Mouse (Mus musculus) heart, postnatal 0 days (tissue): ENCODE results near the gene Ptprm. TPM values are rescaled to one million over a fixed set of nuclear protein-coding genes. Genes with fewer than 3 reads are reported as not detected.
A peak's percentile ranks its signal among the peaks of the same experiment; 100 is the strongest.

Source experiments
- ATAC-seq: fragments of 200-750 bp; cut with Nextera tagmentation; 2 replicates; pipeline ENCODE4 v1.8.0; 2017; ENCODE audit warnings: low read depth, moderate number of reproducible peaks, moderate library complexity; ENCODE audit not compliant: insufficient read depth
- DNase-seq: peaks from one replicate; pipeline ENCODE4 v3.0.0-alpha.2; 2016; ENCODE audit warnings: low spot score
- H3K27ac ChIP-seq: fragments of 300-500 bp; sonication (generic); 2 replicates; pipeline ENCODE4 v1.5.1; 2014; ENCODE audit warnings: low read depth, mild to moderate bottlenecking
- H3K27me3 ChIP-seq: fragments of 300-500 bp; sonication (generic); 2 replicates; pipeline ENCODE4 v1.6.1; 2014; ENCODE audit warnings: low read length, mixed read lengths; ENCODE audit not compliant: control insufficient read depth, insufficient read depth
- H3K36me3 ChIP-seq: fragments of 300-500 bp; sonication (generic); replicated peaks from 2 replicates; pipeline ENCODE4 v1.6.1; 2014; ENCODE audit warnings: low read length, mixed read lengths; ENCODE audit not compliant: control insufficient read depth, insufficient read depth
- H3K4me1 ChIP-seq: fragments of 300-500 bp; sonication (generic); 2 replicates; pipeline ENCODE4 v1.6.1; 2014; ENCODE audit warnings: antibody characterized with exemption; ENCODE audit not compliant: control insufficient read depth, insufficient read depth
- H3K4me2 ChIP-seq: fragments of 300-500 bp; sonication (generic); 2 replicates; pipeline ENCODE4 v1.6.1; 2014; ENCODE audit warnings: low read depth, mild to moderate bottlenecking, low read length, moderate library complexity
- H3K4me3 ChIP-seq: fragments of 300-500 bp; sonication (generic); 2 replicates; pipeline ENCODE4 v1.5.1; 2014; ENCODE audit warnings: low read depth, low read length
- H3K9ac ChIP-seq: fragments of 300-500 bp; sonication (generic); replicated peaks from 2 replicates; pipeline ENCODE4 v1.6.1; 2014; ENCODE audit warnings: low read depth, low read length, mixed read lengths
- H3K9me3 ChIP-seq: fragments of 300-500 bp; sonication (generic); replicated peaks from 2 replicates; pipeline ENCODE4 v1.6.1; 2016; ENCODE audit warnings: low read length; ENCODE audit not compliant: control insufficient read depth
- CTCF ChIP-seq: IDR thresholded peaks from 2 replicates; pipeline ENCODE4 v1.5.1; 2016; ENCODE audit warnings: antibody characterized with exemption, control low read depth, low read depth
- EP300 ChIP-seq: IDR thresholded peaks from 2 replicates; pipeline ENCODE4 v1.6.1; 2016; ENCODE audit warnings: antibody characterized with exemption, low read depth
- WGBS: fragments of 180-500 bp; shearing (Covaris S2); extraction: QIAGEN DNeasy Blood & Tissue Kit; methylation state at CpG from one replicate; pipeline ENCODE4 v1.1.7; 2014; 5-methylcytosine and 5-hydroxymethylcytosine counted together
- polyA plus RNA-seq: library from polyadenylated mRNA; unstranded; fragments of >200 nt; fragmentation: Nextera tagmentation; extraction: Ambion mirVana; gene quantifications from 2 replicates; pipeline ENCODE4 v1.2.1, GENCODE M21; 2015
- total RNA-seq: library from RNA; depleted of rRNA; stranded (reverse); fragments of >200 nt; gene quantifications from 2 replicates; pipeline ENCODE4 v1.2.3, GENCODE M21; 2014; ENCODE audit warnings: low replicate concordance

Gene Ptprm
- total and polyA plus RNA-seq, 2 experiments from 2014 or later = 11.9 to 48.0 TPM

DNA sequence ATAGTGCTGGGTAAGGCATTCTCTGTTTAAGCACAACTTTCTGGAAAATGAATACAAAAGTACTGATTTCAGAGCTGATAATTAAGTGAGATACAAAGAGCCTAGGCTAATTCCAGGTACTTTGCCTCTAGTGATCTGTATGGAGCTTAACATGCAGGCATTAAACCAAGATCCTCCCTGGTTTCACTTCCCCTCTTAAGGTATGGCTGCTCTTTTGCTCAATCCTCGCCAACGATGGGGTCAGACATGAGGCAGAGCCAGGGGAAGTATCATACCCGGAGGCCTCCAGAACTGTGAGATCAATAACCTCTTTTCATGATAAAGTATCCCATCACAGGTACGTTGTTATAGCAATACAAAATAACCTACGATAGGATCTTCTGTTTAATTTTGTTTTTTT, 5.3 kb upstream of the Ptprm start:
- DNase-seq = no peak
- Histone ChIP-seq H3K4me2 (no peak overlapping the region), H3K36me3 (no peaks in the 10 kb centered on the region), H3K9me3 (no peaks in the 10 kb centered on the region), H3K4me3 (no peak overlapping the region), H3K27me3 (no peaks in the 10 kb centered on the region), H3K9ac (no peak overlapping the region), H3K4me1 (no peaks in the 10 kb centered on the region), H3K27ac (no peak overlapping the region)
- ATAC-seq = no peak
- 91% methylated on average over 5 of the region's 5 CpGs for WGBS
- TF ChIP-seq EP300 (no peak), CTCF (no peak)

DNA sequence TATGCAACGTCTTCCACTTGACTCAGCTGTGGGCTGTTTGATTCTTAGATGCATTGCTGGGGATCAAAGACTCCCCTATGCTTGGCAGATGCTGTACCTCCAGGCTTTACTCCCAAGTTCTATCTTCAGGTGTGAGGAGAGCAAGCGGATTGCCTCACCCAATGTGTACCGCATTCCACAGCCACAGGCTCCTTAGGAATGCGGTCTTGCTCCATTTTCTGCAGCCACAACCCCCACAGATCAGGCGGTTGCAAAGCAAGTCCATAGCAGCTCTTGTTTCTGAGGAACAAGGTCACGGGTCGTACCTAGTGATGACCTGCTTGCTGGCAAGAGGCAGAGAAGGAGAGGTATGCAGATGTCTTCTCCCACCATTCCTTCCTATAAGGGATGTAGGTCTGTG, 4.3 kb upstream of the Ptprm start:
- Histone ChIP-seq H3K27ac (no peak overlapping the region), H3K9me3 (no peaks in the 10 kb centered on the region), H3K9ac (no peak overlapping the region), H3K4me3 (no peak overlapping the region), H3K27me3 (no peaks in the 10 kb centered on the region), H3K4me1 (no peaks in the 10 kb centered on the region), H3K36me3 (no peaks in the 10 kb centered on the region), H3K4me2 (no peak overlapping the region)
- WGBS = 75% methylated on average over 7 of the region's 7 CpGs
- ATAC-seq = no peak
- TF ChIP-seq CTCF (no peak), EP300 (no peak)
- no peak for DNase-seq

- Histone ChIP-seq H3K9me3 (no peaks in the 10 kb centered on the region), H3K27ac (no peak overlapping the region), H3K9ac (no peak overlapping the region), H3K4me3 (no peak overlapping the region), H3K4me2 (no peak overlapping the region), H3K36me3 (no peaks in the 10 kb centered on the region), H3K4me1 (peaks cover 9% of the 10 kb centered on the region; the same call in 1 of the 2 replicates), H3K27me3 (no peaks in the 10 kb centered on the region)
- ATAC-seq = no peak
- 76% methylated on average over 4 of the region's 4 CpGs for WGBS
- no peak for DNase-seq
- TF ChIP-seq EP300 = no peak
- no peak for TF ChIP-seq CTCF
These were observed 2.9 kb upstream of the Ptprm start for GRCm38 (mm10) chr17:67357191-67357590.

DNA sequence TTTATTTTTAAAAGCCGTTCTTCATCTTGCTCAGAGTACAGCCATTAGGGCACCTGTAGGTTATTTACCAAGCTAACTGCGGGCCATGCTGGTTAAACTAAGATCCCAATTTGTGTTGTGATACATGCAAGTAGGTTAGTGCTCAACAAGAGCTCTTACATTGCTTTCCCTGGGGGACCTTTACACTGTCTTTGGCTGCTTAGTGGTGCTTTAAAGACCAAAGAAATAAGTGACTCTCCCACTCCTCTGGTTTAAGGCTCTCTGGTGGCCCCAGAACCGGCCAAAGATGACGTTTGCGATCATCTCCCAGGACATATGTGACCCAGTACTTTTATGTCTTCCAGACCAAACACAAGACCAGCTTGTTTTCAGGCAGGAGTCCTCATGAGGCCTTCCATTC, 994 bp upstream of the Ptprm start:
- TF ChIP-seq EP300 (no peak), CTCF (no peak)
- Histone ChIP-seq H3K36me3 (no peaks in the 10 kb centered on the region), H3K4me2 (peak overlapping the region; percentile 76), H3K27me3 (no peaks in the 10 kb centered on the region), H3K27ac (no peak overlapping the region), H3K9ac (no peak overlapping the region), H3K4me1 (peaks cover 12% of the 10 kb centered on the region), H3K4me3 (peak overlapping the region; percentile 88; the same call in 1 of the 2 replicates), H3K9me3 (no peaks in the 10 kb centered on the region)
- ATAC-seq (no peak), DNase-seq (no peak)
- WGBS = 60% methylated on average over 5 of the region's 5 CpGs

- Histone ChIP-seq H3K4me2 (peak overlapping the region; percentile 76), H3K4me1 (peaks cover 12% of the 10 kb centered on the region), H3K27ac (peak overlapping the region; percentile 84), H3K9me3 (no peaks in the 10 kb centered on the region), H3K27me3 (no peaks in the 10 kb centered on the region), H3K36me3 (no peaks in the 10 kb centered on the region), H3K9ac (peak overlapping the region; percentile 86), H3K4me3 (peak overlapping the region; percentile 88)
- DNase-seq (peak; percentile 46), ATAC-seq (peak; percentile 49)
- WGBS = under 1% methylated on average over 64 of the region's 68 CpGs
- no peak for TF ChIP-seq CTCF
These were observed 334 bp downstream of the Ptprm start for GRCm38 (mm10) chr17:67353796-67354450.
